Mouse (Mus musculus) cerebellum, adult 9-11 months (tissue): ENCODE data around the gene Mad2l2.
"Not testable (repeated sequence)": the region's sequence is repeated elsewhere in the genome, so short reads cannot be mapped to it uniquely, and the experiment has no call there.

ENCODE experiments used
- DNase-seq: peaks from one replicate; pipeline ENCODE4 v3.0.0; 2022

Gene Mad2l2

GRCm38 (mm10) chr4:148176603-148177002 lies 46.4 kb downstream of the Mad2l2 start:
- DNase-seq, result not testable (repeated sequence)

- no peak for DNase-seq
These were observed 47.5 kb downstream of the Mad2l2 start for GRCm38 (mm10) chr4:148177716-148178115.

- no peak for DNase-seq
These were observed 51.3 kb downstream of the Mad2l2 start for GRCm38 (mm10) chr4:148181483-148181882.

- DNase-seq, result no peak
These were observed 52.2 kb downstream of the Mad2l2 start for GRCm38 (mm10) chr4:148182363-148182762.

- no peak for DNase-seq
These were observed 54.4 kb downstream of the Mad2l2 start for GRCm38 (mm10) chr4:148184564-148184963.

GRCm38 (mm10) chr4:148185819-148186218 lies 55.6 kb downstream of the Mad2l2 start:
- DNase-seq, result no peak

- DNase-seq, result not testable (repeated sequence)
These were observed 58.6 kb downstream of the Mad2l2 start for GRCm38 (mm10) chr4:148188767-148189166.

GRCm38 (mm10) chr4:148192707-148193245 lies 62.6 kb downstream of the Mad2l2 start:
- DNase-seq, result no peak

- no peak for DNase-seq
These were observed 64.2 kb downstream of the Mad2l2 start for GRCm38 (mm10) chr4:148194400-148194799.
